10 mouse cellular contexts compared by ENCODE assay signal in the genomic region with DNA sequence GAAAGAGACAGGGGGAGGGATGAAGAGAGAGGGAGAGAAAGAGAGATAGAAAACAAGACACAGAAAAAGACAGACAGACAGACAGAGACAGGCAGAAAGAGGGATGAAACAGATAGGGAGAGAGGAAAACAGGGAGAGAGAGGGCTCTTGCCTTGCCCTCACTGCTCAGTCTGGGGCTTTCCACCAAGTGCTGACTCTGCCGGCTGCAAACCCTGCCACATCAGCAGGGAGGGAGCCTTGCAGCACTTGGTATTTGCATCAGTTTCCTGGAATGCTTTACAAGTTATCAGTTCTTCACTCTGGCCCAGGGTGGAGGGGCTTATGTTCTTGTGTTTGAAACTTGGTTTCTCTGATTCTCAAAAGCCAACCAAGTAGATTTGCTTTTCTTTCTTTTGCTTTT. TPM values are rescaled to one million over a fixed set of nuclear protein-coding genes. Genes with fewer than 3 reads are reported as not detected.
DNase-seq lines count a peak whose midpoint lies in the region; ATAC-seq and TF ChIP-seq lines count a peak whose summit lies in the region.
"Had no signal": no experiment of that assay in that cellular context is flagged by ENCODE, and none has a peak within 500 bp of the region (broad histone marks: within the 10 kb centered on the region; RNA-seq: fewer than 3 reads in every experiment).

No protein-coding gene starts in this region.

- no peak overlapping the region for H3K27ac ChIP-seq in kidney, embryonic 14.5 days (ENCODE audit: low read depth, low read length)
- peak overlapping the region; percentile 44 for H3K27ac ChIP-seq in brown adipose tissue, adult 24 weeks (replicated peaks; ENCODE audit: low read depth, low read length)
- H3K27ac ChIP-seq in layer of hippocampus, adult 2 months, result no peak overlapping the region
- H3K27ac ChIP-seq: embryonic facial prominence, embryonic 13.5 days had no signal

- H3K27me3 ChIP-seq in kidney, embryonic 14.5 days (ENCODE audit: control insufficient read depth, insufficient read depth, low read length), result peaks cover 4% of the 10 kb centered on the region; the same call in 1 of the 2 replicates
- H3K27me3 ChIP-seq: embryonic facial prominence, embryonic 13.5 days had no signal

- ATAC-seq in kidney, embryonic 14.5 days (ENCODE audit: low FRiP score, low TSS enrichment), result no peak
- no peak for ATAC-seq in megakaryocyte progenitor cell, adult 5-6 weeks (replicated peaks; ENCODE audit: poor library complexity)

- DNase-seq in kidney, postnatal 14 days, result peak; percentile 32
- DNase-seq in gastrocnemius, postnatal 25 days, result peak; percentile 30
- peak; percentile 15 for DNase-seq in lung, postnatal 36 days
- no peak for DNase-seq in layer of hippocampus, adult 2 months (ENCODE audit: low spot score in 2 of 2)
- DNase-seq in thymus, postnatal 0 days (ENCODE audit: low spot score), result no peak

- TF ChIP-seq CTCF in layer of hippocampus, adult 2 months (conservative IDR thresholded peaks at IDR 0.05), result no peak

- no peak overlapping the region for H3K4me3 ChIP-seq in kidney, embryonic 14.5 days (ENCODE audit: low read length)
- H3K4me3 ChIP-seq in brown adipose tissue, adult 24 weeks (ENCODE audit: insufficient read depth, low read depth, low read length), result no peak overlapping the region
- H3K4me3 ChIP-seq in layer of hippocampus, adult 2 months, result no peak overlapping the region
- H3K4me3 ChIP-seq: embryonic facial prominence, embryonic 13.5 days had no signal

- no peak overlapping the region for H3K9ac ChIP-seq in kidney, embryonic 14.5 days (ENCODE audit: low read depth, low read length)
- H3K9ac ChIP-seq: embryonic facial prominence, embryonic 13.5 days had no signal

- H3K9me3 ChIP-seq in kidney, embryonic 14.5 days (ENCODE audit: control insufficient read depth, low read length), result no peaks in the 10 kb centered on the region
- H3K9me3 ChIP-seq: embryonic facial prominence, embryonic 13.5 days; G1E had no signal

- H3K36me3 ChIP-seq in kidney, embryonic 14.5 days (ENCODE audit: control insufficient read depth, insufficient read depth, low read length), result no peaks in the 10 kb centered on the region
- H3K36me3 ChIP-seq: embryonic facial prominence, embryonic 13.5 days; G1E had no signal

- WGBS in kidney, embryonic 14.5 days, result 0% methylated on average over 1 of the region's 1 CpGs

- H3K4me1 ChIP-seq in kidney, embryonic 14.5 days (ENCODE audit: control insufficient read depth, insufficient read depth, low read length), result no peaks in the 10 kb centered on the region
- 0 out of 2 replicates have a peak, but pooled peaks cover 2% of the 10 kb centered on the region for H3K4me1 ChIP-seq in brown adipose tissue, adult 24 weeks (ENCODE audit: control insufficient read depth, insufficient read depth, insufficient read length, low read length)

- H3K4me2 ChIP-seq in kidney, embryonic 14.5 days (replicated peaks; ENCODE audit: low read depth, low read length), result no peak overlapping the region
- H3K4me2 ChIP-seq: embryonic facial prominence, embryonic 13.5 days had no signal

RNA-seq across cellular contexts. Expression of gene Col1a2, which starts 1.5 kb away (rescaled TPM):
- 171 and 267 TPM in 2 replicates for polyA plus RNA-seq in kidney, embryonic 14.5 days (2014; fragmentation: Nextera tagmentation; extraction: Ambion mirVana)
- polyA plus RNA-seq in brown adipose tissue, adult 24 weeks (2012; ENCODE audit: insufficient read depth, insufficient read length, missing spikeins), result 55.7 and 80.6 TPM in 2 replicates
- 100 to 1,000 TPM; 657 to 809 TPM for total RNA-seq in gastrocnemius, postnatal 25 days (2021)
- total RNA-seq in layer of hippocampus, adult 2 months (2021), result 10 to 100 TPM; 11.0 to 18.3 TPM
- total RNA-seq in megakaryocyte progenitor cell, adult 5-6 weeks (2015), result 0.15 TPM in 1 of 2 replicates, not detected in the other
- not detected in 2 replicates for total RNA-seq in megakaryocyte progenitor cell, adult 5-6 weeks (2017)
- polyA plus RNA-seq in thymus, postnatal 0 days (2015; fragmentation: Nextera tagmentation; extraction: Ambion mirVana), result 51.4 and 59.0 TPM in 2 replicates
- polyA plus RNA-seq: G1E had no signal

Comparison
In these comparisons a context has a peak if more than half of its experiments do, and no peak if none do; other contexts are left out.
1. DNase-seq: peak in kidney, postnatal 14 days (single experiment), gastrocnemius, postnatal 25 days (single experiment) and lung, postnatal 36 days (single experiment); none in layer of hippocampus, adult 2 months (0 of 2) and thymus, postnatal 0 days (single experiment).
2. RNA of gene Col1a2, which starts 1.5 kb away (total RNA-seq): 657 to 809 TPM in gastrocnemius, postnatal 25 days; 11.0 to 18.3 TPM in layer of hippocampus, adult 2 months and 0.15 TPM in megakaryocyte progenitor cell, adult 5-6 weeks; every median in the first group is over 10 times any median in the second.